Mouse (Mus musculus): ENCODE measurements at regions not wholly inside any gene's neighbourhood (a gene's known extent, or its start where the extent isn't known, plus 50 kb on each side); places are given as distances from the start of the nearest gene placed in this dataset.

DNA sequence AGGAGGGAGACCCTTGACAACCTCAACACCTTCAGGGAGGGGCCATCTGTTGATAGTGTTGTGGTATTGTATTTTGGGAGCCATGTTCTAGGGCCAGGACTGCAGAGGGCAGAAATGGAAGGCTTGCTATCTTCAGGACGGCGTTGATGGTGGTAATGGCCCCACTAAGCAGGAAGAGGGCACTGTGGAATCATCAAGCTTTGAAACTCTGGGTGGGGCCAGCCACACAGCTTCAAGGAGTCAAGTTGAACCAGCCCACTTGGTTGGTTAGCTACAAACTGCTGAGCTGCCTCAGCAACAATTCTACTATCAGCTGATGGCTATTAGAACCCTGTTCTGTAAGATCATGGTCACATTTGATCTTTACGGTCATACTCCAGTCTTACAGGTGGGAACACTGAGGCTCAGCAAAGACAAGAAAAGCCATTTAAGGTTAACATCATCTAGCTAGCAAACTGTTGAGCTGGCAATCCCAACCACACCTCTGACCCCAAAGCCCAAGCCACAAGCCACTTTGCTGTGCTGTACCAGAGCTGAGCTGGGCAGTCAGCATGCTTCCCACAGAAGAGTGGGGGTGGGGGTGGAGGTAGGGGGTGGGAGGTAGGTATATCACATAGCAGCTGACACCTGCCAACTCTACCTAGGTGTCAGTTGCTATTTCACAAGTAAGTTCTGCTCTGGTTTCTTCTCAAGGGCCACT is 203.9 kb downstream of the Uaca start:
- DNase-seq (ENCODE audit: low read depth, low spot score) = no peak

DNA sequence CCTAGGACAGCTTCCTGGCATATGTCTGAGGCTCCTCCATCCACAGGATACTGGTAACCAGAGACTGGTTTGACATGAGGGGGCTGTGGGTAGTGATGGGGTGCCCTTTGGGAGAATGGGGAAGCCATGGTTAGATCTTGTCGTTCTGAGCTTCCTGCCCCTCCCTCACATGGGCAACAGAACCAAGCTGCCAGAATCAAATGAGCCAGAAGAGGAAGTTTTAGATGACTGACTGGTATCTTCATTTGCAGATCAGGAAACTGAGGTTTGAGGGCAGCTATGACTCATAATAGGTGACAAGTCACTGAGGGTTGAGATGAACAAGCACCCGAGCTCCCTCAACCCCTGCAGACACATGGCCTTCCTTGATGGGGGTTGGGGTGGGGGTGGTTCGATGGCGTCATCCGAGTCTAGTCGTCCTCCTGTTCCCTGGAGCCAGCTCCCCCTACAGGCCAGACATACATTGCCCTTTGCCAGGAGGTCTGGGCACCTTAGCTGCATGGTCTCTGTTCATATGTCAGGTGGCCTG is 204.7 kb downstream of the Uaca start:
- no peak for DNase-seq (ENCODE audit: low read depth, low spot score)

DNA sequence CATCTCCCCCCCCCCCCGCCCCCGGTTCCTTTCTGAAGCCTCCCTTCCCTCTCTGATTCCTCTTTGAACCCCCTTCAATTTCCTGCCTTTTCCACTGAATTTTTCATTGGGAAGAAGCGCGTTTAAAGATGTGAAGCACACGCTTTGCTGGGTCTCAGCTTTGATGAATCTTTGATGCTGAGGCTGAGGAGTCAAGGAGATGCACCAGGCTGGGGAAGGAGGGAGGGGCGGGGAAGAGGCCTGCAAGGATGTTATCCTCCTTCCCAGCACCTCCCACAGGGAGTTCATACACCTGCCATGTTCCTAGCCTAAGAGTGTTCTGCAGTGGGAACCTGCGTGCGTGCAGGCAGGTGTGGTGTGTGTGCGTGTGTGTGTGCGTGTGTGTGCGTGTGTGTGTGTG is 205.9 kb downstream of the Uaca start:
- no peak for DNase-seq (ENCODE audit: low read depth, low spot score)

DNA sequence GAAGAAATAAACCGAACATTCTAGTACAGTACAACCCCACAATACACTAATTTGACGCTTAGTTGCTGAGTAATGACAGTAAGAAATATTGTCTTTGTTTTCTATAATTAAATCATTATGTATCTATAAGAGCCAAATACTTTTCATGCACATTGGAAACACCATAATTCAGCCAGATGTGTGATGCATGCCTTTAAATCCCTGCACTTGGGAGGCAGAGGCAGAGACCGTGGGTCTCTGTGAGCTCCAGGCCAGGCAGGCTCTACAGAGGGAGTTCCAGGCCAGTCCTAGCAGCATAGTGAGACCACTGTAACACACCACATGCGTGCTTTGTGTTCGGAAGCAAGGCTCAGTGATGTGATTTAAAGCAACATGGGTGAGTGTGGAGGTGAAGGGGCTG is 208.2 kb downstream of the Uaca start:
- DNase-seq (ENCODE audit: low read depth, low spot score) = no peak

DNA sequence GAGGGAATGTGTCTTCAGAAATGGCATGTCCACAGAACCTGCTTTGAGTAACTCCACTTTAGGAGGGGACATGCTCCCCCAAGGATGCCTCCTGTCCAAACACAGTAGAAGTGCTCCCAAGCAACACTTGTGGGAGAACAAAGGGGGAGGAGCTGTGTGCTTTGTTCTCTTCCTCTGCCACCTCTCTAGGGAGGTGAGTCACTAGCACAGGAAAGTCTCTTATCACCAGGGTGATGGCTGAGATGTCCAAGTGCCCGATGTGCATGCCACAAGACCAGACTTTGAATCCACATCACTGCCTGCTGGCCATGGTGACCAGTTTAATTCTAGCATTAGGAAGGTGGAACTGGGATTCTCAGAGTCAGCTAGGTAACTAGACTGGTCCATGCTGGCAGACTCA is 214.1 kb downstream of the Uaca start:
- no peak for DNase-seq (ENCODE audit: low read depth, low spot score)

DNA sequence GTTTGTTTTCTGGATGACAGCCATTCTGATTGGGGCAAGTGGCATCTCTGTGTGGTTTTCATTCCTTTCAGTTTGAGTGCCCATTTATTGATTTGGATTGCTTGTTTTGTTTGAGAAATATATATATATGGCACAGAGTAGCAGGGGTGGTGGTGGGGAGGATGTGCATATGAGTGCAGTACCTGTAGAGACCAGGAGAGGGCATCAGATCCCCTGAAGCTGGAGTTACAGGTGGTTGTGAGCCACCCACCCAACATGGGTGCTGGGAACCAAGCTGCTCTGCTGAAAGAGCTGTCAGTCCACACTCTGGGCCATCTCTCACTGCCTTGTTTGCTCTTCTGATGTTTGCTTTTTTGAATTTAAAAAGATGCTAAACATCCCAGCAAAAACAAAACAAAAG is 216.7 kb downstream of the Uaca start:
- DNase-seq (ENCODE audit: low read depth, low spot score) = no peak

DNA sequence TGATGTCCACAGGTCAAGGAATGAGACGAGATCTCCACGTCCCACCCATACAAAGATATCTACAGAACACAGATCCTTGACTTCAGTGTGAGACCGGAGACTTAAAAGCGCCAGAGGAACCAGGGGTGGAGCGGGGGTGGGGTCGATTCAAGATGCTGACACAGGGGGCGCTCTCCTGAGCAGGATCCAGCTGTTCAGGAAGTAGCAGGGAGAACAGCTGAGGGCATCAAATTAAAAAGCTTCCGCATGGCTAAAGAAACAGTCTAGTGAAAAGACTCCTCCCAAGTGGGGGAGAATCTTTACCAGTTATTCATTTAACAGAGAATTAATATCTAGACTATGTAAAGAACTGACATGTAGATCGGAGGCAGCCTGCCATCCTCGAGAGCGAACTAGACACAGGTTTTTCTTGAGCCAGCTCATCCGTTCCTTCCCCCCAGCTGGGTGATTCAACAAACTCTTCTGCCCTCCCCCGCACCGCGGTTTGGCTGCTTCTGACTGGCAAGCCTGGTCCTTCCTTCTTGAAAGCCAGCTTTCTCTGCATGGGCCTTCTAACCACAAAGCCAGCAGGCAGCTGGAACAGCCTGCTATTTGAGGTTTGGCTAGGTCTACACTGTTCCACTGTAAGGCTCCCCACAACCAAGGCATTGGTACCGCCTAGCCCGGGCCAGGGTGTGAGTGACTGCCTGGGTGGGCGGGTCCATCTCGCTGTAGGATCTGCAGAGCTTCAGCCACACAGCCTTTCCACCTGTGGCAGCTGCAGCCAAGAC is 218.6 kb downstream of the Uaca start:
- DNase-seq (ENCODE audit: low read depth, low spot score) = no peak

DNA sequence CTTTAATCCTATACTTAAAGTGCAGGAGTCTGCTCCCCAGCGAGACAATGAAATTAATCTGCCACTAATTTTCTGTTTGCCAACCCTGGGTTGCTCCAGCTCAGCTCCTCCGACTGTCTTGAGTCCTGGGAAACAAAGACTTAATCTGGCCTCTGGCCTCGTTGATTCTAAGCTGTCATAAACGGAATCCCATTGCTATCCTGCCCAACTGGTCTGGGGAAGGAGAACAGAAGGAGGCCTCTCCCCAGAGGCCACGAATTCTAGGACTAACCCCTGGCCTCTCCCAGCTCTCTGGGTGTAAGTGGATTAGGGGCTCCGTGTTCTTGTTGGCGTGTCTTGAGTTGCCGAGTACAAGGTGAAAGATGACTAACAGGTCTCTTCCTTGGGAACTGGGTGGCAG is 219.8 kb downstream of the Uaca start:
- no peak for DNase-seq (ENCODE audit: low read depth, low spot score)

DNA sequence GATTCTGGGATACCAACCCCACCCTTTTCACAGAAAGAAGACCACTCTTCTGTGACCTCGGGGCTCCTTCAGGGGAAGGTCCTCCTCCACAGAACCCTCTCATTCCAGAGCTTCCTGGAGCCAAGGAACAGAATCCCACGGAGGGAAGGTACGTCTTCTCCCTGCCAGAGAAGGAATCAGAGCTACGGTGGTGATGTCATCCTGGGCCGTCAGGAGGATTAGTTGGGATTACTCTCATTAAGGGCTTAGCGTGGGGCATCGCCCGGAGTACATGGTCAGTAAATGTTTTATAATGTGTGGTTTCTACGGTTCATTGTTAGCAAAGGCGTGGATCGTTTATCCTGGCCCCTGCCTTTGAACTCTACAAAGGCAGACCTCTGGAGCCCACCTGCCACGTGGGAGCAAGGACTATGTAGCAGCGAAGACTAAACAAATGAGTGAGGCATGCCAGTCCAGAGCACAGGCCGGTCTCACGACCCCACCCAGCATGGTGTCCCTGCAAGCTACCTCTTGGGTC is 221.1 kb downstream of the Uaca start:
- DNase-seq (ENCODE audit: low read depth, low spot score) = no peak

DNA sequence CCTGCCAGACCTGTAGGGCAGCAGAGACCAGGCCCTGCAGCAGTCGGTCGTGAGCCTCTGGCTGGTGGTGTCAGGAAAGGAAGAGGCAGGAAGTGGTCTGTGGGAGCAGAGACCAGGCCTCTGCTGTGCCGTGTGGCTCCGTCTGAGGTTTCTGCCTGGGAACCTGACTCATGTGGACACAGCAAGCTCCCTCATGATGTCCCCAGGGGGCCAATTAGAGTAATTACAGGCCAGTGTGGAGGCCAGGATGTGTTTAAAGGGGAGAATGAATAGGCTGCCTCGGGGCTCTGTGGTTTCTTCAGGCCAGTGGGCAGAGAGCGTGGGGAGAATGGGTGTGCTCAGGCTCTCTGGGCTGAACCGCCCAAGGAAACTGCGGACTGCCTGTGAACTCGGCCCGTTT is 222.3 kb downstream of the Uaca start:
- no peak for DNase-seq (ENCODE audit: low read depth, low spot score)

DNA sequence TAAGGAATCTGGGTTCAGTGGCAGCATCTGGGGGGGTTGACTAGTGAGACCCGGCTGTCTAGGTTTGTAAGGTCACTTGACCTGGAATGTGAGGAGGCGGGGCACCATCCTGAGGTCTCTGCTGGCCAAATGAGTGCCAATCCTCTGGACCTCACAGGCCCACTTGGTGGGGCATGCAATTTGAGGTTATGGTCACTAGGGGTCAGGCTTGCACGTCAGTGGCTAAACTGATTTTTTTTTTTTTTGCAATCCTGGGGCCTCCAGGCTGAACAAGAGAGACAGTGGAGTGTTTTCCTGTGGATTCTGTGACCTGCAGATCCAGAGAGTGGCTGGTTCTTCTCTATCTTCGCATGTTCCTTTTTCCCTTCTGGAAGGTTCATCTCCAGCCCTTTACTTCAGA is 225.6 kb downstream of the Uaca start:
- no peak for DNase-seq (ENCODE audit: low read depth, low spot score)

DNA sequence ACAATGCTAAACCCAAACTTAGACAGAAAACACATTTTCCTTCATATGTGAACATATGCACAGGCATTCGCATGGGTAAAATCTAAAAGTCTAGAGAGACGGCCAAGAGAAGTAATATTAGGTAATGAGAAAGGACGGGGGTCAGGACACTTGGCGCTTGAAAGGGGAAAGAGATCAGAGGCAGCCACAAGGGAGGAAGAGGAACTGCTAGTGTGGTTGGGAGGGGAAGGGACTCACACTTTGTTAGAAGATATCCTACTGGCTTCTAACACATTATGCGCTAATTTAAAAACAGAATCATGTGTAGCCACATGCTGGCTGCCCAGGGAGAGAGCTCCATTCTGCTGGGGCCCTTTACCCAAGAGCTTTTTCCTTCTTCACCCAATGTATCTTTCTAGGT is 227.5 kb downstream of the Uaca start:
- no peak for DNase-seq (ENCODE audit: low read depth, low spot score)

DNA sequence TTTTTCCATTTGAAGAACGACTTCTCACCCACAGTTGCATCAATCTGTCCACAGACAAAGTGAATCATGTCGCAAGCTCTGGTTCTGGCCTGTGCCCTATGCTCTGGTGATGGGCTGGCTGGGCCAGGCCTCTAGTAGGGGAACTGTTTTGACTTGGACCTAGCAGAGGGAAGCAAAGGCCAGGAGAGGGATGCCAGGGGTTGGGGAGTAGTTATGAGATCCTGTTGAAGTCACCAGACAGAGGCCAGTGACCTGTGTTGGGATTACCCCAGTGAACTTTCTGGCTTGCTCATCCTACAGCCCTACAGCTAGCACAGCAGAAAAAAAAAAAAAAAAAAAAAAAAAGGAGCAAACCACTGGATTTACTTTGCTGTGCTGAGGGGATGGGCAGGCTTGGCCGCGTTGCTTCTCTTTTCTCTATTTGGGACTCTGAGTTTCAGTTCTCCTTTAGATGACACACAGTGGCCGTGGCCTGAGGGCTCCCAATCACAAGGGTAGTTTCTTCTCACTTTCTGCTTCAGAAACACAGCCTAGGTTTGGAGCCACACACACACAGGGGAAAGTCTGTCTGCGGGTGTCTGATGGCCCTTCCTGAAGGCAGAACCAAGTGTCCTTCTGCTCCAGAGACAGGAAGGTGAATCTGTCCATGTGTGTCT is 228.2 kb downstream of the Uaca start:
- no peak for DNase-seq (ENCODE audit: low read depth, low spot score)

DNA sequence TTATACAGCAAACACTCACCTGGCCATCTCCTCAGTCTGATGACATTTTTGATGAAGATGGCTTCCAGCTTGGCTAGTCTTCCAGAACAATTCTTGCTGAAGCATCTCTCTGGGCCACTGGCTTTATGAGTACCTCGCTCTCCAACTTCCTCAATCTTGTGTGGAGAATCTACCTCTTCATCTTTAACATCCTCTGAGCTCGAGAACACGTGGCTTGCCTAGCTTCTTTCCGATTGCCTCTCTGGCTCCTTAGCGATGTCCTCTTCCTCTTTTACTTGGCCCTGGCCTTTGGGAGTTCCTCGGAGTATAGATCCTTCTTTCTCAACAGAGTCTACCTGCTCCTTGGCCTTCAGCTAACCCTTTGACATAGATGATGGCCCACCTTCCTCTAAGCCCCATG is 231.0 kb downstream of the Uaca start:
- DNase-seq (ENCODE audit: low read depth, low spot score) = no peak

DNA sequence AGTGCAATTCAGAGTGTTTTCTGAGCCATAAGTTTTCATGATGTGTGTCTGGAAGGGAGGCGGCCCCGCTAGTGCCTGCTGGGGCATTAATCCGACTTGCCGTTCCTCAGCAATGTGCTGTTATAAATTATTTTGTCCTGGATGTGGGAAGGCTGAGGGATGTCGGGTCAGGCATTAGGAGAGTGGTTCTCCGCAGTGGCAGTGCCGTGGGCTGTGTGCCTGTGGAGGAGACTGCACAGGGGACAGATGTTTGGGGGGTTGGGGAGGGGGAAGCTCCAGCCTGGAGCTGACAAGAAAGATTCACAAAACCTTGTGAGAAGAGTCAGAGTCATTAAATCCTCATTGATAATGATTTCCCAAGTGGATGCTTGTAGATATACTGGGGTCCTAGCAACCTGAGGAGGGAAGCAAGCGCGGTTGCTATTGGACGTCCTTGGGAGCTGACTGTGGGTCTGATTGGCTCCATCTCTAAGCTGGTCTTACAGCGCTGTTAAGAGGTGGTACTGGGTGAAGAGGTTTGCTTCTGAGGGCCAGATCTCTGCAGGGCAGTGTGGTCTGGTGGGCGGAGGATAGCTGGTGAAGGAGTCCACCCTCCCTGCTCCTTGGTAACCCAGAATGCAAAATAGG is 234.5 kb downstream of the Uaca start:
- no peak for DNase-seq (ENCODE audit: low read depth, low spot score)

DNA sequence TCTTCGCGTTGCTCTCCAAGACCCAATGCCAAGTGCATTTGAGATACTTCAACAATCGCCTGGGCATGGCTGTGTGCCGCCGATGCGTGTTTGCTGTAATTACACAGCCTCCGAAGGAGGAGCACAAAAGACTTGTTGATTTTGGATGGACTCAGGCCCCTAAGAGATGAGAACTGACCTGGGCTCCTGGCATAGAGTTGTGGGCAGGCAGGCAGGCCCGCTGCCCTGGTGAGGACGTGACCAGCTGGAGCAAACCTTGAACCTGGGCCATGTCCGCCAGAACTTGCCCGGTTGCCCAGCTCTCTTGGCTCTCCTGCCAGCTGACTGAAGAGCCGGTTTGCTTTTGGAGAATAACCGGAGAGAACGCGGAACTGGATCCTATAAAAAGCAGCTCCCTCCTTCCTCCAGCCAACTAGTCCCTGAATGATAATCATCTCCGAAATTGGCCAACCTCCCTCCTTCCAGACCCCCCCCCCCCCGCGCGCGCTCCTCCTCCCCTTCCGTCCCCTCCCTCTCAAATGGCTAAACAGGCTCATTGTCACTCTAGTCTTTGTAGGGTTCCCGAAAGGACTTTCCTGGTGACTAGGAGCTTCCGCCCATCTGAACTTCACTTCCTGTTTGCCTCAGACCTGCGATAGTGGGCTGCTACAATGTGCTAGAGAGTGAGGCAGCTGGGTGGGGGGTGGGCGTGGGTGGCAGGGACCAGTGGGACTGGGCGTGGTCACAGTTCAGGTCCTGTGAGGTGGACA is 237.5 kb downstream of the Uaca start:
- DNase-seq (ENCODE audit: low read depth, low spot score) = no peak

DNA sequence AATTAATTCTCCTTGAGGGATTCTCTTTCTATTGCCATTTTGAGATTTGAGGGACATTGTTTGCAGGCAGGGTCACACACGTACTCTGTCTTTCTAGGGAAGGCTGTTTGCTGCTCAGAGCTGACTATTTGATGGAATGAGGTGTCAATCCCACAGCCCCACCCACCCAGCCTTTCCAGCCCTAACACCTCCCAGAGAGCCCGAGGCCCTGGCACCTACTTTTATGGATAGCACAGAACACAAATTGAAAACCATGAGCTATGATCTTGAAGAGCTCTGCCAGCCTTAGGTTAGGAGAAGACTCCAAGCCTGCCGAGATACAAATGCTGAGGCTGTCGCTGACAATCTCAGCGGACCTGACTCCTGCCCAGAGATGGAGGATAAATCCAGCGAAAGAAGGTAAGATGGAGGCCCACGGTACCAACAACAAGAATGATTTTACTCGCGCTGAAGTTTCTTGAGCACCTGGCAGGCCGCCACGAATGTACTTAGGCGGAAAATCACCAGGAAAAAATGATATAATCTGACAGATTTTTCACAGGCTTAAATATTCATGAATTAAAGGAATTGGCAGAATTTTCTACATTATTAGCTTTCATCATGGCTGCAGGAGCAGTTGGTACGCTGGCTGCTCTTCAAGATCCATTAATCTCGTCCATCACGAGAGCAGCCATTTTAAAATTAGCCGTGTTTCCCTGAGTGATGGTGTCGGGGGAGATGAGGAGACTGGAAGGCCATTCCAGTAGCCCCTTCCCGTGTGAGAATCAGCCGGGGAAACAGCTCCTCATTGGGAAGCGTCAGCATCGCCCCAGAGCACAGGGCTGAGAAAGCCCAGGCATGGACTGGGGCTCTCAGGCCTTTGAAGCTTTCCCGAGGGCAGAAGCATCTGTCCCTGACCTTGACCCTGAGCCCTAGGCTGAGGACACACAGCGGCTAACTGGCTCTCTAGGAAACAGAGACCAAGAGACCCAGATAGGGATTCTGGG is 238.4 kb downstream of the Uaca start:
- DNase-seq (ENCODE audit: low read depth, low spot score) = no peak

DNA sequence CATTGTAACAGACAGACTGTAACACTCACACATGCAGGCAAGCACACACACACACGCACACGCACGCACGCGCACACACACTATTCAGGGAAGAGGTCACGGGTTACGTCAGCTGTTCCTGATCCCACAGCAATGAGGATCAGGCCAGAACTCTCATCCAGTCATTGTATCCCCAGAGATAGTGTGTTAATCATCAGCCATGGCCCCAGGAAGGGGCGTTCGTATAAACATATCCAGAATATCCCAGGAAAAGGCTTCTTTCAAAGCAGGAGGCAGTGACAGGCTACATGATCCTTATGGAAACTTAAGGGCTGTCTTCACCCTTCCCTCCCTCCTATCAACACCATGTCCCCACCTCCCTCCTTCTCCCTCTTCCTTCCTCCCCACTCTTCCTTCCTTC is 239.3 kb downstream of the Uaca start:
- DNase-seq (ENCODE audit: low read depth, low spot score) = no peak

DNA sequence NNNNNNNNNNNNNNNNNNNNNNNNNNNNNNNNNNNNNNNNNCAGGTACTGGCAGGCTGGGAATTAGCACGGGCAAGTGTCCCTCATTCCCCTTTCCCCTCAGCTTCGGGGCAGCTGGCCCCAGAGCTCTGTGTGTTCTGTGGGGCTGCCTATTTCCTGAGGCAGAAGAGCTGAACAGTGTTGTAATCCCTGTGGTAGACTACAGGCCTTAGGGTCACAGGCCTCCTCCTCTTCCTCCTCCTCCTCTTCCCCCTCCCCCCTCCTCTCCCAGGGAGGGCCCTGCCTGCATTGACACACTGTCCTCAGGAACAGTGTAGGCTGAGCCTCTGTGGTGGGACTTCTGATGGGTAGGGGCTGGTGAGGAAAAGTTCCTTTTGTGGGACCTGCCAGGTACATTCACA is 247.7 kb downstream of the Uaca start:
- DNase-seq (ENCODE audit: low read depth, low spot score) = no peak

DNA sequence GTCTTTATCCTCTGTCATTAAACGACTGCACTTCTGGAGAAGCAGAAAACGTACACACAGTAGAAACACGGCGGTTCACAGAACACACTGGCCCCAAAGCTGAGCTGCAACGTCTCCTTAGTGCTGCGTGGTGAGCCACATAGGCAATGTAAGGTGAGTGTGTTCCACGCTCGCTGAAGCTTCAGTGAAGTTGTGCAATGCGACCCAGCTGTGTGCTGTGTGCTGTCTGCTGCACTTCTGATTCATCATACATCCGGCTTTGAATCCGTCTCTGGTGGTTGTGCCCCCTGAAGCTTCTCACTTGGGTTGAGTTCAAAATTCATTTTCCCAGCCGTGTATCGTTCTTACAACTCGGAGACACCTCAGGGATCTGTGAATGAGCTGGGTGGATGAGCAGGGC is 250.6 kb downstream of the Uaca start:
- no peak for DNase-seq (ENCODE audit: low read depth, low spot score)
